Mouse (Mus musculus) regulatory T cell (primary cell): ENCODE results near the gene Gm49380.

ENCODE experiments used
- in situ Hi-C: fragments of 300-600 bp; cut with MboI, MseI; formaldehyde crosslinking; loops from one replicate; pipeline ENCODE4 v1.15.1; 2025; ENCODE audit warnings: high pct_unique_total_duplicates

Gm49380 gene

GRCm38 (mm10) chr9:44029580-44030236 lies 83.6 kb downstream of the Gm49380 start:
- in situ Hi-C loops, result no loop called here

GRCm38 (mm10) chr9:44024096-44024495 lies 89.2 kb downstream of the Gm49380 start:
- in situ Hi-C loops, result no loop called here

- in situ Hi-C loops, result no loop called here
Observed at GRCm38 (mm10) chr9:44022100-44022847, 91.0 kb downstream of the Gm49380 start.

GRCm38 (mm10) chr9:44020001-44020400 lies 93.3 kb downstream of the Gm49380 start:
- in situ Hi-C loops, result no loop called here

- in situ Hi-C loops, result no loop called here
Observed at GRCm38 (mm10) chr9:44017846-44018245, 95.5 kb downstream of the Gm49380 start.
